Mouse (Mus musculus): ENCODE results near the gene Nfkb1.

Nfkb1 gene

DNA sequence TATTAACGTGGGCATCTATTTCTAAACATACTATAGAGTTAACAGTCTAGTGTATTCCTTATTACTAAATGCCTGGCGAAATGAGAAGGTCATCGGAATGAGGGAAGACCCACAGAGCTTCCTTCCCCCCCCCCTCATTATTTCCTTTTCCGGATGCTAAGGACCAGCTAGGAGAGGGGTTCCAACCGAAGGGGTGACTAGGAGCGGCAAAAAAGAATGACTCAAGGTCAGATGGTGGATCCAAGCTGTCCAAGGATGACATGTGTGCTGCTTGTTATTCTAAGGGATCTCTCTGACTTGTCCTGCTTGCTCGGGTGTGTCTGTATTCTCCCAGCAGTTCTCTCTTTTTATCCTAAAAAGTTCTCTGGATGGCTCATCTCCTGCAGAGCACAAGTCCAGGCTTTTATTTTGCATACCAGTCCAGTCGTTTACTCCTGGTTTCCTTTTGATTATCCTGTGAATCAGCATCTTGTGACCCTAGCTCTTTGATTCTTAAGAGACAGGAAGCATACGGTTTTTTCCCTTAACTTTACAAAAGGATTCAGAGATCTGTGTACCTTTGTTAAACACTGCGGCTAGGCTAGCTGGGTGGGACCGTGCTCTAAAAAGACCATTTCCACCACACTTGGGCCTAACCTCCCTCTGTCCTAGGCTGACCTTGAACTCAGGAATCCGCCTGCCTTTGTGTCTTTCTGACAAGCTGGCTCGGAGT lies 145.0 kb downstream of the Nfkb1 start:
- DNase-seq (ENCODE audit: low read depth, low spot score) = no peak

Measured in CD4-positive, CD25-positive, alpha-beta regulatory T cell, adult 2 months (primary cell).